Mouse (Mus musculus) kidney, adult 9 months (tissue): ENCODE measurements around the gene Prima1.
A peak's percentile ranks its signal among the peaks of the same experiment; 100 is the strongest.

Experiments
- DNase-seq: peaks from one replicate; pipeline ENCODE4 v3.0.0; 2022

Gene Prima1

DNA sequence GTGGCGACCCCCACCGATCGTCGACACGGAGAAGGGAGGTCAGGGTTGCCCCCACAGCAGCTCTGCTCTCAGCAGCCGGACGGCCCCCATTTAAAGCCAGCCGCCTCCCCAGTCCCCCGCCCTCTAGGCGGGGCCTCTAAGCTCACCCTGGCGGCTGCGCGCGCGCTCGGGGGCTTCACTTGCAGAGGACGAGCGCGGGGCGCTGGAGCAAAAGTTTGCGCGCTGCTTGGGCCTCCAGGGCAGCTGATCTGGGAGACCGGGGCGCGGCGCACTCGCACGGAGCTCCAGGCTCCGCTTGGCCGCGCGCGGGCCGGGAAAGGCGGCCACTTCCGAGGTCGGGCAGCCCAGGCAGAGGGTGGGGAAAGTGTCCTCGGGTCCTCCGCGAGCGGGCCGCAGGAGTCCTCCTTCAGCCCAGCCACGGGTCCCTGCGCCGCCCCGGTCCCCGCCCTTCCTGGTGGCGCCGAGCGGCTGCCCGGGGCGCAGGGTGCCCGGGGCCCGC, at the start of gene Prima1:
Prima1 (minus strand) TSS at position 68 of the 499 bp plus-strand sequence.
- peak; percentile 54 for DNase-seq

DNA sequence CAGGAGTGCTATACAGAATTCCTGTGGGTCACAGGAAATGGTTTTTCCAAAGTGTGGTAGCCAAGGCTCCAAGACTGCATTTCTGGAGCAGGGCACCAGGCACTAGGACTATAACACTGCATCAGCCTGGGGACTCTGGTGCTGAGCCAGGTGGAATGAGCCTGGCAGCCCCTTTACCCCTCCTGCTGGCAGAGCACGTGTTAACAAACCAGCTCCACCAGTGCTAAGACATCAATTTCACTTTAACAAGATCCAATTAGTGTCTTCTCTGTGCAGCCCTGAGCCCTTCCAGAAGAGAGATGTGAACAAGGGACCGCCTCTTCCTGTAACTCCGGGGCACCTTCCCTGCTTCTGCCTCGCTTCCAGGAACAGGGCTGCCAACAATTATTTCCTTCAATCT, 45.3 kb upstream of the Prima1 start:
- no peak for DNase-seq

DNA sequence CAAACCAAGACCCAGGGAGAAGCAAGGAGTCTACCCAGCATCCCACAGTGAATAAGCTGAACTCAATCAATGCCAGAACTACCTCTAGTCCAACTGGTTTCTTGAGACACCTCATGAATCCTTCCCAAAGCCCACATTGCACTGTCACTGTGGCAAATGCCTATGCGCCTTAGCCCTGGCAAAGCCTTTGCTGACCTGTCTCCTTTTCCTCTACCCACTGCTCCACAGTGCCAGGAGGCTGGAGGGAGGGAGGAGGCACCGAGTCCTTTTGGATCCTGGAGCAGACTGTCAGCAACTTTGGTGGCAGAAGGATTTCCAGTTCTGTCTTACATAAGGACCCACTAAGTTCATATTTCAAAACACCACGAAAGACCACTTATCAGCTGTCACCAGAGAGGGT, 41.5 kb upstream of the Prima1 start:
- DNase-seq = peak; percentile 71

DNA sequence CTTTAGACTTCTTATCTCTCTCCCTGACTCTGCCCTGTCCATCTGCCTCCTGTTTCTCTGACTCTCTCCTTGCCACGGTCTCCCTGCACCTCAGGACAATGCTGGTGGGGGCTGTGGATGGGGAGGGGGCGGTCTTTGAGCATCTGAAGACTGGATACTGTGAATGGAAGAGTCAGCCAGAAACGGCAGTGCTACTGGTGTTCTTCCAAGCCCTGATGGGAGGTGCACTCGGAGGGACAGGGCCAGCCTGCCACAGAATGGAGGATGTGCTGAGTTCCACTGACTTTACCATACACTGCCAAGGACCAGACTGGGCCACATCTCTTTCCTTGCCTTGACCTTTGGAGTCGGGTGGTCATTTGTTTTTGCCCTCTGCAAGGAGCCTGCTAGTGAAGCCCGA, 41.0 kb upstream of the Prima1 start:
- no peak for DNase-seq

DNA sequence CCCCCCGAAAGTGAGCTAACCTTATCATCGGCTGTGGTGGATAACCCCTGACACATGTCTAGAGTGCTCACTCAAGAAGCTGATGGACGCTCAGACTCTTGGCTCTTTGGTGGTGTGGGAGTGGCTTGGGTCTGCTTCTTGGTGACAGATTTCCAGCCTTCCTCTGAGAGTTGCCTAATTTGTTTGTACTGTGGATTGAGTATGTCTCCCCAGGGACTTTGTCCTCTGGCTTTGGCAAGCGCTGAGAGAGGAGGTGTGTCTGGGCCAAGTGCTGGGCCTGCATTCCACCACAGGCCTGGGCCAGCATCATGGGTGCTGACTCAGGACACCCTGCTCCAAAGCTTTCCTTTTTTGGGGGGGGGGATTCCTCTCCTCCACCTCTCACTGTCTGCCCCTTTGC, 40.0 kb upstream of the Prima1 start:
- peak; percentile 93 for DNase-seq

DNA sequence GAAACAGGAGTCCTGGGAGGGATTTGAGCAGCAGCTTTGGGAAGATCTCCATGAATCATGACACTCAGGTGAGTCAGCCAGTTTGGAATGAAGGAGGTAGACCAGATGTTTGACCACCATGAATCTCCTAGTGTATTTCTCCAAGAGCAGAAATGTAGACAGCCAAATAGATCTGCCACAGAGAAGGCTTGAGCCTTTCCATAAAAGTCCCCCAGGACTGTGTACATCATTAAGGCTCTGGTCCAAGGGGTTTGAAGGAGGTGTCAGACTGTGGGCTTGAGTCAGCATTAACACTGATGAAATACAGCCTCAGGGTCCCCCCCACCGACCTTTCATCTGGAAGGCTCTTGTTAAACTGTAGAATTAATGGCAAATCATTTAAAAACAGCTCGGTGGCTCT, 39.5 kb upstream of the Prima1 start:
- no peak for DNase-seq

DNA sequence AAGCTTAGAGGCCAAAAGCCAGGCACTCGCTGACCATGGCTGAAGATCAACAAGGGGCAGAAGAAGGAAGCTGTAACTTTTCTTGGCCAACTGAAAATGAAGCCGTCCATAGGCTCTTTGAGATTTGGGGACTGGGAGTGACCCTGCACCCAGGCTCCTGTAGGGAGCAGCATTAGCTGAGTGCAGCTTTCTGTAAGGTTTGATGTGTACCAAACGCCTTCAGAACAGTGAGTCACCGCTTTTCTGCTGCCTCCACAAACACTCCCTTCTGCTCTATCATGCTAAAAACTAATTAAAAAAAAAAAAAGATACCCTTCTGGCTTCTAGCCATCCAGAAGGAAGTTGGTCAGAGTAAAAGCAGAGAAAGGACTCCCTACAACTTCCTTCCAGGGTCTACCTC, 34.5 kb upstream of the Prima1 start:
- DNase-seq = no peak

DNA sequence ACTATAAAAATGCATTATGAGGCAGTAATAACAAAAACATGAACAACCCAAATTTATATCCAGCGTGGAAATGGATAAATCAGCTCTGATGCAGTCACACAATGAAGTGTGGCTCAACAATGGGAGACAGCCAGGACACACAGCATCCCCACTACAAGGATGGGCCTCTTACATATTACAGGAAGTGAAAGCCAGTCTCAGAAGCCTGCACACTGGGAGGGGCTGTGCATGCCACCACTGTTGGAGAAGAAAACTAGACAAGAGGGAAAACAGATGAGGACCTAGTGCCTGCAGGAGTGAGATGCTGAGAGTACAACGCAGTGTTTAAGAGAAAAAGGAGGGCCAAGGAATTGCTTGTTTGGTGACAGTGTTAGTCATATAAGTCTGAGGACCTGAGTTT, 31.8 kb upstream of the Prima1 start:
- DNase-seq = no peak

DNA sequence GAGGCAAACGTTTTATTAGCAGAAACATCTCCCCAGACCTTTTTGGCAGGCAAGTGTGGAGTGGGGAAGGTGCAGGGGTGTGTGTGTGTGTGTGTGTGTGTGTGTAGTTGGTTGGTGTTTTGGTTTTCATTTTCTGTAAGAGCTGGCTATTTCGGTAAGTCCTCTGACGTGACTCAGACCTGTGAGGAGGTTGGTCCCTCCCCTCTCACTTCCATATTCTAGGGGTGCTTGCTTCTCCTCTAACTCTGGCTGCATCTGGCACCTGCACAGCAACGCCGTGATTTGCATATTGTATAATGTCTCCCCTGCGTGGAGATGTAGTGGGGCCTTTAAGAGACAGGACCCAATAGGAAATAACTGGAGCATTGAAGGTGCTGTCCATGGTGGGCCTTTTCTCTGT, 31.1 kb upstream of the Prima1 start:
- DNase-seq = no peak

DNA sequence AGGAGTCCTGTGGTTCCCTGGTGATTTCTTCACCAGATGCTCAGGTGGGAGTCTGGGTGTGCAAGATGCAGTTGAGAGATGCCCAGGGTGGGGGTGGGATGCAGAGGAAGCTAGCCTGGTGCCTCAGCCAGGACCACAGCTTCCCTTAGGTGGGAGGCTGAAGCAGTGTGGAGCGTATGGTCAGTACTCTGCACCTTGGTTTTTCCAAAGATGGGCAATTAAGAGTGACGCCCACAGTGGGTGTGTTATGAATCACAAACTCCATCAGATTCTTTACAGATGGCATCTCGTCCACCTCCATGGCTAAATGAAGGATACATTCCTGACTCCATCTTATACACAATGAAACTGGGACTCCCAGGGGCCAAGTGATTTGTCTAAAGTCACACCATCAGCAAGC, 30.2 kb upstream of the Prima1 start:
- no peak for DNase-seq

DNA sequence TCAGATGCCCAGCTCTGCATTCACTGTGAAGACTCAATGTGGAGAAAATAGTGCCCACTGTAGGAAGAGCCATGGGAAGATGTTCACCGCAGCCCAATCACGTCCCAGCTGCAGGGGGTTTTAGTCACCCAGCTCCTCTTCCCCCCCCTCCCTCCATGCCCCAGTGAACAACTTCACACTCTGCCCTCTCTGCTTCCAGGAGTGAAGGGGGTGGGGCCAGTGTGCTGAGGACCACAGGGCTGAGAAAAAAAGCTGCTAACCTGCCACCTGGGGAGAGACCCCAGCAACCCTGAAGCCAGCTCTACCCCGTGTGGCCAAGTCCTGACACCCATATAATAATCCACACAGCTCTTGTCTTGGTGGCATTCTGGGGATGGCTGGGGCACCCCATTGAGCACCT, 24.7 kb upstream of the Prima1 start:
- no peak for DNase-seq

DNA sequence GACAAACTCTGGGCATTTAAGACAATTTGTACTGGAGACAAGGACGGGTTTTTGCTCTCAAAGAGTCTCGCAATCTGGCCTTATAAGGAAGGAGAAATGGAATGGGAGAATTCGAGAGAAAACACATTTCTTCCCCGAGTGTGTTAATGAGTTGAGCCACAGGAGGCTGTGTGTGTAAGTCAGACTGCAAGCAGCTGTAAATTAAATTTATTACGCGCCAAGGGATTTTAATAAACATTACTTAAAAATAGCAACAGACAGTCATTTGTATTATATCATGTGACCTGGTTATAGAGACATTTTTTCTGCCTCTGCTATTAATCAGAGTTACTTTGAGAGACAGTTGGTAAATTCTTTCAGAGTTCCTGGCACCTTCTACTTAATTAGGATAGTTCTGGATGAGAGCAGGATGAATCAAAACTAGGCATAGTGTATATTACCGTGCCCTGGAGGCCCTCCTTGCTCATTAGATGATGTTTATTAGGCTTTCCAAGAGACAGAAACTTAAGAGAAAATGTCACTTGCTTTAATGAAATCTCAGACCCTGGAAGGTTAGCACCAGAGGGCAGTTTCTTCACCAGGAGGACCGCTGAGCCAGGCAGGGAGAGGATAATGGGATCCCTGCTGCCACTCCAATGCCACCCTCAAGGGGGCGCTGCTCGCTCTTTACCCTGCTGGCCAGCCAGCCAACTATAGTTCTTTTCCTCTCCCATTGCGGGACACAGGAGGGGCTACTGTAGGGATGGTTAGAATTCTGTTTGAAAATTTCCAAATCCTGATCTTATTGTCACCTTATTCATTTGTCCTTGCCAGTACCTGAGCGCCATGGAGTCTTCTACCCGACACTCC, 20.3 kb upstream of the Prima1 start:
- DNase-seq = peak; percentile 57

DNA sequence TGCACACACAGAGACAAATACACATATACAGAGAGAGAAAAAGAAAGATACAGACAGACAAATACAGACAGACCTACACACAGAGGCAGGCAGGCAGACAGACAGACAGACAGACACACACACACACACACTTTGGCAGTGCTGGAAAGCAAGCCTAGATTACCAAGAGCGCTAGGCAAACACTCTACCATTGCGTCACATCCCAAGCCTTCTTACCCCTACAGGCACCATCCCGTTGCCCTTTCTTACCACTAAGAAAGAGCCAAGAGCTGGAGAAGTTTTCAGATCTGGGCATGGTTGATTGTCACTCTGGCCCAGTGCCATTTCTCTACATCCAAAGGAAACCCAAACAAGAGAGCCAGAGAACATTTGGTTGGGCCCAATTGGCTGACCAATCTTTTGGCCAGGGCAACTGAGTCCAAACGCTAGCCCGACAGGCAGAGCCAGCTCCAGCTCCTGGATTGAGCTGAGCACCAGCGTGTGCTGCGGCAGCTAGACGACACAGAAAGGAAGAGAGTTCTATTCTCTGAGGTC, 11.0 kb upstream of the Prima1 start:
- DNase-seq = no peak

DNA sequence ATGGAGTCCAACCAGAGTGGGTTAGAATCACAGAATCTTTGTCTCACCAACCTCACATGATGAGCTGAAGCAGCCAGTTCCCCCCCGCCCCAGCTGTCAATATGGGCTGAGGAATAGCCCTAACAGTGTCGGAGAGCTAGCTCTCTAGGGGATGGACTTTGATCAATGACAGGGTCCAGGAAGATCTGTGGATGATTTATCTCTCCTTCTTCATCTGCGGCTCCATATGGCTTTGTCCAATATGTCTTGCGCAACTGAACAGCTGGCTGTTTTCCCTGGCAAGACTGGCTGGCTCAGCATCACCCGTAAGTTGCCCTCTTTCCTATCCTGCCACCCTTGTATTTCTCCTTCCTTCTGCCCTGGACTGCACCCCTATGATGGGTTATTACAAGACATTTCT, 9.2 kb upstream of the Prima1 start:
- peak; percentile 13 for DNase-seq

DNA sequence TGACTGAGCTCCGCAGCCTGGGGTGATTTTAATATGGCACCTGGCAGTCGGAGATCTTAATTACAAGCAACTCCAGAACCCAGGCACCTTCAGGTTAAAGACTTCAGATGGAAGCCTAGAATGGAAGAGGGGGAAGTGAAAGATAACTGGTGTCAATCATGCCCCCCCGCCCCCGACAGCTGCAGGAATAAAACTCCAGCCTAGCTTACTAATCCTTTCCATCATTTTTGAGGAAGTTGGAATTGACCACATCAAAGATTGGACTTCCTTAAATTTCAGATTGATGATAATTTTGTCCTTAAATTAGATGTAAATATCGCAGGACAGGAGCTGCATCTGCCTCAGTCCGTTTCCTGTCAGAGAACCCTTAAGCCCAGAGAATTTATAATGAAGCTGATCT, 8.4 kb upstream of the Prima1 start:
- DNase-seq = no peak

DNA sequence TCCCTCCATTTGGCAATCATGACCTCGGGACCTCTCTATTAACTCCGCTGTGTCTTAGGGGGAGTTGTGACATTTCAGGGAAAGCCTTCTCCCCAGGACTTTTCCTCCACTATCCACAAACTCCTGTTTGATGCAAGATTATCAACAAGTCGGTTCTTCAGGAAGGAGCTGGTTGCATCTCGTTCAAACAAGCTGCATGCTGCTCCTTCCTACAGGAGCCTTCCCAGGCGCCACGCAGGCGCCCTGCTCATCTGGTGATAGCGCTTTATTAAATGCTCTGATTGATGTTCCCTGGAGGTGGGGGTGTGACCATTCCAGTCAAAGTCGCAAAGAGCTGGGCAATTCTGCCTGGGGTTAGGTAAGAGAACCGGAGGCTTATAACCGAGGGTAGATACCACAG, 1.1 kb upstream of the Prima1 start:
- DNase-seq = no peak

DNA sequence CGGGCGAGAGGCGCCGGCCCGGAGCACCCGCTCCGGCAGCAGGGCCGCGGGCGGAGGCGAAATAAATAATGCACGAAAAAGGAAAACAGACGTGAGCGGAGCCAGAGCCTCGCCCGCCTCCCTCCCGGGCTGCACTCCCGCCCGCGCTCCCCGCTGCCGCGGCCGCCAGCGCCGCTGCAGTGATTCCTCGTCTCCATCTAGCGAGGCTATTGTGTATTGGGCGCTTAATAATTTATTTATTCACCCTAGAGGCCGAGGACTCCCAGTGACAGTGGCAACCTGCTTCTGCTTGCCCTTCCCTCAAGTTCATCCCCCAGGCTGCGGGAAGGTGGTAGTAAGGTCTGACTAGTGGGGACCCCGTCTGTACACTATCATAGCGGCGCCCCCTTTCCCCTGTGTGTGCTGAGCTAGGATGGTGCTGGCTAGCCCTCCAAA, 658 bp upstream of the Prima1 start:
- peak; percentile 61 for DNase-seq

DNA sequence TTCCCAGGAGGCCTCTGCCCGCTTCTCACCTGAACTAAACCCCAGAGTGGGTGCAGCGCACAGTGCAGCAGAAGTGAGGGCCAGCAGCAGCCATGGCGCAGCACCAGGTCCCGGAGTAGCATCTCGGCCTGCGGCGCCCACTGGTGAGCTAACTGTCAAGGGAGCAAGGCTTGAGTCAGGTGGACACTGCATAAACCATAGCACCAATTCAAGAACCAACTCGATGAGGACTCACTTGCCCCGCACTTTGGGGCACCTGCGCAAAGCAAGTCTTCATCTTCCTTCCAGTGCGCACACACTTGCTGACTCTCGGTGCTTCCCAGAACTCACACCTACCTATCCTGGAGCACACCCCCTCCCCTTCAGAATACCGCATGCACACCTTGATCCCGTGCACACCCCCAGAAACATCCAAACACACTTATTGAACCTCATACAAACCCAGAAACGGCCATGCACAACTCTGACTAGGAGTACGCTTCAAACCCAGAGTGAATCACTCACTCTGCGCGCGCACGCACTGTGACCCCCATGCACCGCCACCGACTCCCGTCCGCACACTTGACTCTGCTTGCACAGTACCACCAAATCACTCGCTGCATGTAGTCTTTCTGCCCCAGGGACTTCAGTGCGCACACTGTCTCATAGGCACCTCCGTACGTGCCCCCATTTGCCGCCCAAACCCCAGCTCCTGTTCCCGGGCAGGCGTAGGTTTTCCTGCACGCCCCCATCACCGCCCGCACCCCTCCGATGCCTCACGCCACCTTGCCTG, 453 bp downstream of the Prima1 start:
- DNase-seq = no peak

DNA sequence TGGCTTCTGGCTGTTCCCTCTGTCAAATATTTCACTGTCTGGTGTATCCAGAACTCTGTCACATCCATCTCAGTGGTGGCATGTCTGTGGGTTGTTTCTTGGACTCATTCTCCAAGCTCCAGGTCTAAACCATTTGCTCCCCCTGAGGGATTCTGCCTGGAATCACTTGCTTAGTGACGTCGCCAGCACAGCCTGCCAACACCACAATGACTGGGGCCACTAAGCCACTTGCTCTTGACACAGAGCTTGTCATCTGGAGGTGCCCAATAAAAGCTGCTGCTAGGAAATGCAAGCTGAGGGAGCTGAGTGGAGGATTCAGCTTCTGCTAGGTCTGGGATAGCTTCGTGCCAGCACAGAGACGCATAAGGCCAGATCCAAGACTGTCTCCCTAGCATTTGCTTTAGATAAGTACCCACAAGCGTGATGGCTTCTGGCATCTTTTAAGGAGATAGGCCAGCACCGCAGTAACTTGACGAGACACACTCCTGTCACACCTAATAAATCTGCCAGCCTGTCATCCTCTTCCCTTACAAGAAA, 3.0 kb downstream of the Prima1 start:
- DNase-seq = no peak

DNA sequence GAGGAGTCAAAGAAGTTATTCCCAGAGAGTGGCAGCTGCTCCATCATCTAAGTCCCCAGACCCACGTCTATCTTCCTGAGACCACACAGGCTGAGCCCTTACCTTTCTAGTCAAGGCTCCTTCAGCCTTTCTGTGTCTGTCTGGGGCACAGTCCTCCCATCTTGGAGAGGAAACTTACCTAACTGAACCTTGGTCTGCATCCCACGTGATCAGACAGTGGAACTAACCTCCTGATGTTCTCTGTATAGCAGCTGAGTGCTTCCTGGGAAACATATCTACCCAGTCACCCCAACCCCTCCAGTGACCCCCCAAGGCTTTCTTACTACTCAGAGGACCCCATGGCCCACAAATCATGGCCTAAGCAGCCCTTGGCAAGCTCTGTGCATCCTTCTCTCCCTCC, 6.1 kb downstream of the Prima1 start:
- DNase-seq = peak; percentile 66

DNA sequence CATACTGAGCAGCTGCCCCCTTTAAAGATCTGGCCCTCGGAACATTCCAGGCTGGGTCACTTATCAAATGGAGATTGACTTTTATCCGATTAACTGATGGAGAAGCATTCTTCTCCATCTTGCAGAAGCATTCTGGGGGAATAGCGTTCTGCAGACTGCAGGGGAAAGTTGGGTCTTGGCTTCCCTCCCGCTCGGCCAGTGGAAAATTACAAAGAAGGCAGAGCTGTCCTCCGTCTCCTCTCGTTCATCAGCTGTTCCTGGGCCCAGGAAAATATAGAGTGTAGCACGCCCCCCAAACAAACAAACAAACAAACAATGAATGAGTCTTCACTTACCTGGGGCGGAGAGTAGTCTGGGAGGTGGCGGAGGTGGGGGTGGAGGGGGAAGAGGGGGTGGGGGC, 6.7 kb downstream of the Prima1 start:
- peak; percentile 31 for DNase-seq

DNA sequence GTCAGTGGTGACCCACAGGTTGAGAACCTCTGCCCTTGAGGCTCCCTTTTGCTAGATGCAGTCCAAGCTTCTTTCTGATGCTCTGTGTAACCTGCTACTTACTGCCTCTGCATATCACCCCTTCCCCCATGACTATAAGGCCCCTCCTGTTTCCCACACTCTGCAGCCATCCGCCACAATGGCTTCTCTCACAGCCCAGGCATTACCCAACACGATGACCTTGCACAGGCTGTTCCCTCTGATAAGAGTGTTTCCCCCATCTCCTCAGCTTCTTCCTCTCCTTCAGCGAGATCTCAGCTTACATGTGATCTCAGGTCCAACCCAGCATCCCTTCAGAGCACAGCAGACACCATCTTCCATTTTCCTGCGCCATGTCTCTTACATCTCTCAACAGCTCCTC, 12.9 kb downstream of the Prima1 start:
- no peak for DNase-seq

DNA sequence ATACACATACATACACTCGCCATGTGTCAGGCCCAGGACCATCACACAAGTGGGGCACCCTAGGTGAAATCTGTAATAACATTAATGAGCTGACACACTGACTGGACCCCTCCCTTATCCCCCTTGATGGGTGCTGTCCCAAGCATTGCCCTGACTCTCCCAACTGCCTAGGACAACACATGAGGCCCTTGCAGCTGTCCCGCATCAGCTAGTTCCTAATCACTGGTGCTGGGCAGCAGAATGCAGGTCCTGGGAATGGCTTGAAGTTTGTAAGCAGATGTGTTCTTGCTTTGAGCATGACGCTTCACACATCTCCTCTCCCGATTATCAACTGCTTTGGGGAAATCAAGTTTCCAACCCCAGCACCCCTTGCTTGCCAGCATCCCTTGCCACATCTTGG, 15.8 kb downstream of the Prima1 start:
- DNase-seq = no peak

DNA sequence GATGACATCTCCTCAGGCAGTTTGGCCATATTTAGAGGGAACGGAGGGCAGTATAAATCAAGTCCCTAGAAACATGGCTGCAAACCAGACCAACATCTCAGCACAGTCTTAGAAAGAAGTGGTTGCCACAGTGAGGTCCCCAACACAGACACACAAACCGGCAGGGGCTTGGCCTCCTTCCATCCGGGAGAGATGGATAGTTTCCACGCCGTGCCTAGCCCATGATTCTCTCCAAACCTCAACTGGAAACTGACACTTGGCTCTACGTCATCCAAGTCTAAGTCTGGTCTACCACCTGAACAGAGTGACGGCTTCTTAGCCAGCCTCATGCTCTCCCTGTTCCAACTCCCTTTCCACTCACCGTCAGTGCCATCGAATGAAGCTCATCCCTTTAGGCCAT, 18.3 kb downstream of the Prima1 start:
- no peak for DNase-seq
